Mouse (Mus musculus) G1E-ER4 (cell line): ENCODE results near the gene Stx3. TPM values are rescaled to one million over a fixed set of nuclear protein-coding genes. Genes with fewer than 3 reads are reported as not detected.

Experiments
- GATA1 ChIP-seq: IDR thresholded peaks from one replicate; pipeline ENCODE4 v1.8.0; 2012; ENCODE audit warnings: low read length, inconsistent platforms
- polyA plus RNA-seq: library from polyadenylated mRNA; stranded (reverse); fragments of >175 nt; gene quantifications from 2 replicates; pipeline ENCODE4 v1.2.3, GENCODE M21; 2012

Stx3 gene
- not detected in 2 replicates for polyA plus RNA-seq

DNA sequence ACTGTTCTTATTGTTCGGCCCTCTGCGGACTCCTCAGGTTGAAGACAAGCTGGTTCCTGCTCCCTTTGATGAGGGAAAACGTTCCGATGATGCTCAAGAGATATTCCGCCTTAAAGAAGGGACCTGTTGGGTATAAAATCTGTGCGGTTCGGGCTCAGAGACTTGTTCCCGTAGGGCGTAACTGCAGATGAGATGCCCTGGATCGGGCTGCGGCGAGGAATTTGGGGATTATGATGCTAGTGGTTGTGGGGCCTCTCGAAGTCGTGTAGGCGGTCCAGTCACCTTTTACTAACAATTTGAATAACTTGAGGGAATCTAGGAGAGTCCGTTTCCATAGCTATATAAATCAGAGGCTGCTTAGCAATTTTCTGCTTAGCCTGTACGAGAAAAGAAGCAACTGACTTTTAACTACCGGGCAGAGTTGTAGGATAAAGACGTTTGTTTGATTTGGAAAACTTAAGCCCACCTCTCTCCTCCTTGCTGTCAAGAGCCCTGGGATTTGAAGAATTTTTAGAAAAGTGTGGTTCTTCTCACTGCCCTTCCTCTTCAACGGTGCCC is at the start of gene Stx3:
Stx3 (minus strand) TSS at position 261 of the 558 bp plus-strand sequence.
- no peak for TF ChIP-seq GATA1

GRCm38 (mm10) chr19:11867837-11868236 is 48.6 kb upstream of the Stx3 start:
- no peak for TF ChIP-seq GATA1

GRCm38 (mm10) chr19:11860966-11861365 is 41.8 kb upstream of the Stx3 start, which contains the start of gene Olfr1418:
Gene Olfr1418 (minus strand): TSS chr19:11861066.
- TF ChIP-seq GATA1: no peak

GRCm38 (mm10) chr19:11856506-11856905 is 37.3 kb upstream of the Stx3 start:
- no peak for TF ChIP-seq GATA1

DNA sequence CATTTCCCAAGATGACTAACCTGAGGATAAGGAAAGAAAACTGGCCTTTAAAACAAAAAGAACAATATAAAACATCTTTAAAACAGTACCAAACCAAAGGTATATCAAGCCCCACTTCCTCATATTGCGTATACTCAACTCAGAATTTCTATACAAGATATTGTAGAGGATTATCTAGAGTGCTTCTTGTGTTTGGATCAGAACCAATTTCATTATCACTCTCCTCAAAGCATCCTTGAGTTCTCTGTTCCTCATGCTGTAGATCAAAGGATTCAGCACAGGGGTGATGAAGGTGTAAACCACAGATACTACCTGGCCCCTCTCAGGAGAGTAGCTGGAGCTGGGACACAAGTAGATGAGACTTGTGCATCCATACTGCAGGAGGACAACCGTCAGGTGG is 35.6 kb upstream of the Stx3 start:
- TF ChIP-seq GATA1: no peak

DNA sequence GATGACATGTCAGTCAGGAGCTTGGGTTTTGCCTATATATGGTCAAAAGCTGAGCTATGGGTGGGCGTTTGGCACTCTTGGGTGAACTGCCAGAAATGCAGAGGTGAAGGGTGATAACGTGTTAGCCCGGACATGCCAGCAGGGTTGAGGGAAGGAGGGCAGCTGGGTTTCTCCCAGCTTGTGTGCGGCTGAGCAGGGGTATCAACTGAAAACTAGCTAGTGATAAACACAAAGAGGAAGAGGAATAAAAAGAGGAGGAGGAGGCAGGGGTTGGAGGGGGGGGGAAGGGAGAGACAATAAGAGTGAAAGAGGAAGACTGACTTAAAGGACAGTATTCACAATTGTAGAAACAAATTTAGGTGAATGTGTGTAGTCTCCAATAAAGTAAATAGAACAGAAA is 33.4 kb upstream of the Stx3 start:
- TF ChIP-seq GATA1: no peak

- TF ChIP-seq GATA1: no peak
Measured at GRCm38 (mm10) chr19:11846333-11846732, 27.1 kb upstream of the Stx3 start.

GRCm38 (mm10) chr19:11839119-11839518 is 19.9 kb upstream of the Stx3 start, which contains the start of gene Olfr1417:
Gene Olfr1417 (minus strand): TSS chr19:11839219.
- no peak for TF ChIP-seq GATA1

DNA sequence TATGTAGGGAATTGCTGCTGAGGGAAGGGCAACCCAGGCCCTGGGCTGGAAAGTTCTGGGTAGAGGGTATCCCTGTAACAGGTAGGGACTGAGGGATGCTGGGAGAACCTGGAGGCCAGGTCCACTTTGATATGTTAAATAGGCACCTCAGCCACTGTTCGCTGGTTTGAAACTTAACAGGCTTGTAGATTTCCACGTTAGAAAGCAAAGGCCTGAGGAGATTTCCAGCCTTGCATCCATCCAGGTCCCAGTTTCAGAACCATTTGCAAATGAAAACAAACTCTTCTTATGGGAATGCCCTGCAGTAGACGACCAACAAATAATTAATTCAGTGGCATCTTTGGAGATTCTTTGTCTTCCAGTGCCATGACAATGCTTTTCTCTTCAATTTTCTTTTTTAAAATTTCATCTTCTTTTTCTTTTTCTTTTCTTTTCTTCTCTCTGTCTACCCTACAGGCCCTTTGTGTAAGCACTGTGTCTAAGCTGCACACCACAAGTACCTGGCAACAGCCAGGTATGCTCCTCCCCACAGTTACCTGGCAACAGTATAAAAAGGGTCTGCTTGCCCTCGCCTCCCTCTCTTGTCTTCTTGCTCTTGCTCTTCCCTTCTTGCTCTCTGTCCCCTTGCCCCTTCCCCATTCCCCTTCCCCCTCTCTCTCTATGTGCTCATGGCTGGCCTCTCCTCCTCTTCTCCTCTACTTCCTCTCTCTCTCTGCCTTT is 4.3 kb upstream of the Stx3 start:
- TF ChIP-seq GATA1: no peak

GRCm38 (mm10) chr19:11820211-11820610 is 1.0 kb upstream of the Stx3 start:
- no peak for TF ChIP-seq GATA1

GRCm38 (mm10) chr19:11819800-11820199 is 597 bp upstream of the Stx3 start:
- TF ChIP-seq GATA1: no peak

DNA sequence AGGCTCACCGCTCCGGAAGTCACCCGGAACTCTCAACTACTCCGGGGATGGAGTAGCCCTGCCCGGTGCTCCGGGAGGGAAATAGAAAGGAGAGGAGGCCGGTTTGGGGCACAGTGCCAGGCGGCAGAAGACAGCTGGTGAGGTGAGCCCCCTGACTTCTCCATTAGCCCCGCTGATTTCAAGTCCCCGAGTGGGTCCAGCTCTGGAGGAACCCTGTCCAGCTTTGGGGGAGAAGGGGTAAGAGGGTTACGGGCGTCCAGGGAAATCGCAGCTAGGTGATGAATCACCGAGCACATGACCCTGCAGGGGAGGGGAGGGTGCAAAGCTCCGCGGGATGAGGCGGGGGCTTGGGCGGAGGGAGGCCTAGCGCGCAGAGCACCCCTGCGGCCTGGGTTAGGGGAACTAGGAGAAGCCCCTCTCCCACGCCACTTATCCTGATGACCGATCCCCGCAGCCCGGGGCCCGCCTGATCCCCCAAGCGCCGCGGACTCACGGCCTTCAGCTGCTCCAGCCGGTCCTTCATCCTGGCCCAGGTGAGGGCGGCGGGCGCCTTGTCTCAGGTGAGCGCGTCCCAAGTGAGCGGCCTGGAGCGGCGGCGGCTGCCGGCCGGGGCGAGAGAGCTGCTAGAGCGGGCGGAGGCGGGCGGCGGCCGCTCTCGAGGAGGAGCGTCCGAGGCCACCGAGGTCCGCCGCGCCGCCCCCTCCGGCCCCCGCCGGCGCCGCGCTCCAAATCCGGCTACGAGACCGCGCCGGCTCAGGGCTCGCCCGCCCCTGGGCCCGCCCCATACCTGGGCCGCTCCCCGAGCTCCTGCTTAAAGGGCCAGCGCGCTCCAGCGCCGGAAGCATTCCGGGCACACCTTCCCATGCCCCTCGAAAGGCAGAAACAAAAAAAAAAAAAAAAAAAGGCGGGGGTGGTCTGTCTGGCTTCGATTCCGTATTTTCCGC is 732 bp downstream of the Stx3 start:
- no peak for TF ChIP-seq GATA1

DNA sequence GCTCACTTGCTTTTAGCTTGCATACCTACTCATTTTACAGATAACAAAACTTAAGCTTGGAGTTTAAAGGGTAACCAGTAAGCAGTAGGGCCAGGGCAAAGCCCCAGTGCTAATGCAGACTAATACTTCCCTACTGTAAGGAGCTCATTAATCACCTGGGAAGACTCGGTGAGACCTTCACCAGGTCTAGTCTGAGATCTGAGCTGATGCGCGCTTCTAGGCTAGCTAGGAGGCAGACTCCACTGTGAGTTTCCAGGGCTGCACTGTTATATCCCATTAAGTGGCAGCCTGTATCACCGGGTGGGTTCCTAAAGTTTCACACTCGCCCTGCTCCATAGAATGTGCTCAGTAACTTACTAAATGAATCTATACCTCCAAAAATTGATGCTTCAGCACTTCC is 1.6 kb downstream of the Stx3 start:
- no peak for TF ChIP-seq GATA1

DNA sequence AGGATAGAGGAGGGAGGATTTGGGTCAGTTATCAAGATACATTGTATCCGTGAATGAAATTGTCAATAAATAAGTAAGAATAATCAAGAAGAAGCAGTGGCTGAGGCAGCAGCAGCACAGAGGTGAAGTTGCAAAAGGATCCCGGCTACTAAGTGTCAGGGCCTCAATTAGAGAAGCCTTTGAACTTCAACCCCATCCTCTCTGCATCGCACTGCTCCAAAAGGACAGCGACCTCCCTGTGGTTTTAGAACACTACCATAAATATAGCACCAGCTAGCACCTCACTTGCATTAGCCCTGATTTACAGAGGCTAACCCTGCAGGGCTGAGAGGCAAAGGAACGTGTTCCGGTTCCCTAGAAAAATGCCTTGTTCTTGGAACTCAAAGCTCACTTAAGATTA is 2.5 kb downstream of the Stx3 start:
- no peak for TF ChIP-seq GATA1

GRCm38 (mm10) chr19:11814742-11815333 is 4.4 kb downstream of the Stx3 start:
- no peak for TF ChIP-seq GATA1

- no peak for TF ChIP-seq GATA1
Measured at GRCm38 (mm10) chr19:11813649-11814048, 5.6 kb downstream of the Stx3 start.
